Mouse (Mus musculus) myocyte (in vitro differentiated cells): ENCODE measurements around the gene Tnip1.

ENCODE experiments used
- CEBPB ChIP-seq: IDR thresholded peaks from 2 replicates; pipeline ENCODE4 v1.6.1; 2011; ENCODE audit warnings: mild to moderate bottlenecking, moderate library complexity; ENCODE audit not compliant: poor library complexity, insufficient read depth, severe bottlenecking
- E2F4 ChIP-seq: IDR thresholded peaks from one replicate; pipeline ENCODE4 v1.6.1; 2011; ENCODE audit warnings: mild to moderate bottlenecking, control low read depth, moderate library complexity; ENCODE audit not compliant: insufficient read depth
- MAX ChIP-seq: IDR thresholded peaks from one replicate; pipeline ENCODE4 v1.6.1; 2011; ENCODE audit warnings: low read depth, mild to moderate bottlenecking, control low read depth
- MYOD1 ChIP-seq, 3 experiments: IDR thresholded peaks; one replicate each; pipeline ENCODE4 v1.6.1; 2011; ENCODE audit warnings: control low read depth in 2 of 3, low read depth in 2 of 3, mild to moderate bottlenecking in 2 of 3, moderate library complexity in 1 of 3; ENCODE audit not compliant: insufficient read length in 2 of 3, control insufficient read depth in 1 of 3
- MYOG ChIP-seq, 3 experiments: IDR thresholded peaks; one replicate each; pipeline ENCODE4 v1.6.1; 2011; ENCODE audit warnings: control low read depth in 2 of 3, low read depth in 2 of 3, mild to moderate bottlenecking in 2 of 3; ENCODE audit not compliant: insufficient read length in 2 of 3, control insufficient read depth in 1 of 3, insufficient read depth in 1 of 3
- POLR2A ChIP-seq: IDR thresholded peaks from one replicate; pipeline ENCODE4 v1.6.1; 2011; ENCODE audit warnings: low read depth, mild to moderate bottlenecking, control low read depth, moderate library complexity; ENCODE audit not compliant: insufficient read length
- POLR2AphosphoS2 ChIP-seq: IDR thresholded peaks from one replicate; pipeline ENCODE4 v1.6.1; 2011; ENCODE audit warnings: low read depth, control low read depth; ENCODE audit not compliant: insufficient read length
- REST ChIP-seq: IDR thresholded peaks from one replicate; pipeline ENCODE4 v1.6.1; 2011; ENCODE audit warnings: mild to moderate bottlenecking, control low read depth, moderate library complexity; ENCODE audit not compliant: insufficient read depth, insufficient read length
- TCF3 ChIP-seq: IDR thresholded peaks from one replicate; pipeline ENCODE4 v1.6.1; 2011; ENCODE audit warnings: low read depth, control low read depth; ENCODE audit not compliant: insufficient read length
- USF1 ChIP-seq: IDR thresholded peaks from one replicate; pipeline ENCODE4 v1.6.1; 2011; ENCODE audit warnings: low read depth, mild to moderate bottlenecking, control low read depth, moderate library complexity

GRCm38 (mm10) chr11:54903940-54904706 lies 58.6 kb downstream of the Tnip1 start:
- peak in 1 of 3 experiments; percentile 22 for TF ChIP-seq MYOD1 (IDR thresholded peaks at IDR 0.05; ENCODE audit: control insufficient read depth in 1 of 3, insufficient read length in 2 of 3, low read depth in 2 of 3)
- no peak for TF ChIP-seq MAX
- TF ChIP-seq POLR2A, result no peak
- no peak for TF ChIP-seq CEBPB
- TF ChIP-seq REST, result no peak
- TF ChIP-seq POLR2AphosphoS2, result no peak
- TF ChIP-seq TCF3, result no peak
- no peak for TF ChIP-seq USF1
- TF ChIP-seq MYOG (IDR thresholded peaks at IDR 0.05; ENCODE audit: control insufficient read depth in 1 of 3, insufficient read depth in 1 of 3, insufficient read length in 2 of 3, low read depth in 2 of 3), result no peak
- TF ChIP-seq E2F4, result no peak
